Mouse (Mus musculus) C2C12 (cell line): ENCODE results near the gene Asb2.

Source experiments
- CTCF ChIP-seq: IDR thresholded peaks from one replicate; pipeline ENCODE4 v1.5.1; 2011; ENCODE audit not compliant: control insufficient read depth, insufficient read depth, insufficient read length
- MYOD1 ChIP-seq: IDR thresholded peaks from one replicate; pipeline ENCODE4 v1.6.1; 2011; ENCODE audit warnings: low read depth; ENCODE audit not compliant: control insufficient read depth, insufficient read length

GRCm38 (mm10) chr12:103370861-103371260 lies 15.1 kb upstream of the Asb2 start:
- TF ChIP-seq MYOD1 (no peak), CTCF (no peak)
